Mouse (Mus musculus): ENCODE measurements around the gene Utp11.

DNA sequence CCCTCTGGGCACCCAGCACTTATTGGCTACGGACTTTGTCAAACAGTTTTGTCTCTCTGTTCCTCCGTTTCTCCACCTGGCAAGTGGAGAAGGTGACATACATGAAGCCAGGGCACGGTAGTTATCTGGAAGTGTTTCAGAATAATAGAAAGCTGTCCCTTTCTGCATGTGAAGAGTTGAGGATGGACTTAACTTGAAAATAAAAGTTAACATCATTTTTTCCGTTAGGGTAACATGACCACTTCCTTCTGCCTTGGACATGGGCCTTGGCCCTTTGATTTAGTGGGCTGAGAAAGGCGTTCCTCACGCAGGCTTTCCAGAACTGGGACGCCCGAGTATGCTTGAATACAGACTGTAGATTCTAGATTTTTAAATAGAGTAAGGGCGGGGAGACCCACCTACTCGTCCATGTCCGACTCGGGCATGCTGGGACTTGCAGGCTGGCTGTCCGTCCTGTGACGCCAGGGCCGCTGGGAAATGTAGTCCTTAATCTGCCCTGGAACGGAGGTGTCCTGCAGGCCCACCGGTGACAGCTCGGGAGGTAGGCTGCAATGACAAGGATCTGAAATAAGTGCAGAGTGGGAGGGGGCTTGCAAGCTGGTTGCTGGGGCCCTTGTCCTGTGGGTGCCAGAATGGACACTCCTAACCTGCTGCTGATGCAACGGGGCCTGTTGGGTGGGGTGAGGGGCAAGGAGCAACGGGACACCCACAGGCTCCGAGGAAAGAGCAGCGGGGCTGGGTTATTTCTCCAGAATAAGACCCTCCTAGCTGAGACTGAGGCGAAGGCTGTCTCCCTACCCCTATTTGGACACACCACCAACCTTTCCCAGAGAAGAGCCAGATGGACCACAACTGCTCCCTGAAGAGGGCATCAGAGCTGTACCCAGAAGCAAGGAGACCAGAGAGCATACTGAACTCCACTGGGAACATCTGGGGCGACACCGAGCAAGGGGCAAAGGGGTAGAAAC lies 48.3 kb upstream of the Utp11 start, which contains the start of gene Inpp5b:
- TF ChIP-seq CTCF (IDR thresholded peaks at IDR 0.05; ENCODE audit: low read depth, low read length) = peak; percentile 33; the same call in 1 of the 2 replicates
- 0 out of 2 replicates have a peak, but pooled peaks have one; percentile 23 for TF ChIP-seq POLR2A (IDR thresholded peaks at IDR 0.05; ENCODE audit: extremely low read depth, insufficient read depth, low read length)
